Mouse (Mus musculus): ENCODE measurements around the gene Ankrd13a. TPM values are rescaled to one million over a fixed set of nuclear protein-coding genes. Genes with fewer than 3 reads are reported as not detected.

Gene Ankrd13a
- total RNA-seq, 2 experiments from 2014 or later, result 41.1 to 43.1 TPM

DNA sequence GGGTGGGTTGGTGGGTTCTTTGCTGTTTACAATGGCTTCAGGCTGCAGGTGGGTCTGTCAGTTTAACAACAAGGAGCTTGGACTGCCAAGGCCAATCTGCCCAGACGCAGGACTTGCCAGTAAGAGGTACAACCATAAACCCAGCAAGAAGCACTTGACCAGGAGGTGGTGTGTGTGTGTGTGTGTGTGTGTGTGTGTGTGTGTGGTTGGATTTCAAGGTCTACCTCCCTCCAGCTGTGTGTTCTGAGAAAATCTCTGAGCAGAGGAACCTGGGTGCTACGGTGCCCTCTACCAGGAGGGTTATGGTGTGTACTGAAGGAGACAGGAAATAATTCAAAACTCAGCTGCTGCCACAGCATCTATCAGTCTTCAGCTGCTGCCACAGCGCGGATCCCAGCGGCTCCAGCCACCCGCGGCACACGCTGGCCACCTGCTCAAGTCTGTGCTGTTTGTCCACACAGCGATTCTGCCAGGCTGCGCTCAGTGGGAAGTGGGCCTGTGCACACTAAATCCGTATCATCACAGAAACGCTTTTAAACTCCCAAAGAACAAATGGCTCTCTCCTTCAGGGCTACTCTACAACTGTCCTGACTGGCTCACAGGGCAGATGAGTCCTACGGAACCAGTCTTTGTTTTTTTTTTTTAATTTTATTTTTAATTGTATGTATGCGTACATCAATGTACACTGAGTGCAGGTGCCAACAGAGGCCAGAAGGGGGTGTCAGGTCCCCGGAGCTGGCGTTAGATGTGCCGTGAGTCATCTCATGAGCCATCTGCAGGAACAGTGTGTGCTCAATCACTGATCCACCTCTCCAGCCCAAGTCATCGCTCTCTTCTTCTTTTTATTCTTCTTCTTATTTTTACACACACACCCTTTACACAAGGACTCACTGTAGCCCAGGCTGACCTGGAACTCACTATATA is 9.4 kb upstream of the Ankrd13a start:
- no peak for DNase-seq (ENCODE audit: extremely low spot score in 1 of 2, low spot score in 1 of 2)

DNA sequence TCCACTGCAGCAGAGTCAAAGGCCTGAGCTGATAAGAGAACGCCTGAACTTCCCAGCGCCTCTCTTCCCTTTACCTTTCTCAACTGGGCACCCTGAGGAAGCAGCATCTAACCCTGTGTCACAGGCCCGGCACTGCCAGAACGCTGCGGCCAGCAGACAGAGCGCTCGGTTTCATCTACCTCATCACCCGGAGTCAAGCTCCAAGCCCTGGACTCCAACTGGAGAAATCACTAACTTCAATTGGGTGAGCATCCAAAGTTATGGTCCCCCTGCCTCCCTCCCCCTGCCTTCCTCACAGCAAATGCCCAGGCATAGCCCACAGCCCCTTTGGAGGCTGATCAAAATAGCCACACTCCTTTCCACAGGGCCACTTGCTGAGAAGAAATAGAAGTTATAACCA is 7.8 kb upstream of the Ankrd13a start:
- DNase-seq (ENCODE audit: extremely low spot score in 1 of 2, low spot score in 1 of 2), result no peak

DNA sequence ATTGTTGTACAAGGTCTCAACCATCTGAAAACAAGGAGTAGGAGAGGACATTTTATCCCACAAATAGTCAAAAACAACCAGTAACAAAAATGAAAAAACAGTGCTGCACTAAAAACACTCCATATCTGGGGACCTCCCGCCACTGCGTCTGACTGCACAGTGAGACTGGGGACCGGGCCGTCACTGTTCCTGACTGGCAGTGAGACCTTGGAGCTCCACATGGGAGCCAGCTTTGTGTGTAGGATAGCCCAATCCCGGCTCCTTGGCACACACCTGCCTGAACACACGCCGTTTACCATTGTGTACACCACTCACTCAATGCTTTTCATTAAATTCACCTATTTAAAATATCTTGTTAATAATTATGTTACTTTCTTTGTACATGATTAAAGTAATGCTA is 7.3 kb upstream of the Ankrd13a start:
- no peak for DNase-seq (ENCODE audit: extremely low spot score in 1 of 2, low spot score in 1 of 2)

DNA sequence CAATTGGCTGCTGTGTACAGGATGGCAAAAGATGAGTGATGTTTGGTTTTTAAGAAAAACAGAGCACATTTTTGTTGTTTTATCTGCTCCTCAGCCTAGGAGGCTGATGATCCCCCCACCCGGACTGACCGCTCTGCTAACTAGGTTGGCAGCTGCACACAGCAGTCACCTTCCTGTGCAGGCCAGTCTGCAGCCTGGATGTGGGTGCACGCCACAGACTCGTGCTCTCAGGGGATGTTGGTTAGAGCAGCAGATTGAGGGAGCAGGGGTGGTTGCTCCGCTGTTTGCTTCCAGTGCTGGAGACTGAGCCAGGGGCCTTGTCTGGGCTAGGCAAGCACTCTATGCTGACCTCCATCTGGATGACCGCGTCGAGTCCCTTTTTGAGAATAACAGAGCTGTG is 4.7 kb upstream of the Ankrd13a start:
- no peak for DNase-seq (ENCODE audit: extremely low spot score in 1 of 2, low spot score in 1 of 2)

DNA sequence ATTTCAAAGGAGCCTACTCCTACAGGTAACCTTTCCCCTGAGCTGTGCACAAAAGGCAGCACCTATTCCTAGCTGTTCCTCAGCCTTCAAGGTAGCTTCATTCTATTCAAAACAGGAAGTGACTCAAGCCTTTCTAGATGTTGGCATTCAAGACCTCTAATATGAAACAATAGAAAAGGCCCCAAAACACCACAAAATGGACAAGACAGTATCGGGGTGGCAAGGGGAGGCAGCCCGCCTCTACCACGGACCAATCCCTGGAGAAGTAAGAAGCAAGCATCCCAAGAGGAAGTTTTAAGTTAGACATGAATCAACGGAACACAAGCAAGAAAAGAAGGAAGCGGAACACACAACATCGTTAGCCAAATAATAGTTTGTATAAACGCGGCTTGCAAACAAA is 2.7 kb upstream of the Ankrd13a start:
- DNase-seq (ENCODE audit: extremely low spot score in 1 of 2, low spot score in 1 of 2), result no peak

DNA sequence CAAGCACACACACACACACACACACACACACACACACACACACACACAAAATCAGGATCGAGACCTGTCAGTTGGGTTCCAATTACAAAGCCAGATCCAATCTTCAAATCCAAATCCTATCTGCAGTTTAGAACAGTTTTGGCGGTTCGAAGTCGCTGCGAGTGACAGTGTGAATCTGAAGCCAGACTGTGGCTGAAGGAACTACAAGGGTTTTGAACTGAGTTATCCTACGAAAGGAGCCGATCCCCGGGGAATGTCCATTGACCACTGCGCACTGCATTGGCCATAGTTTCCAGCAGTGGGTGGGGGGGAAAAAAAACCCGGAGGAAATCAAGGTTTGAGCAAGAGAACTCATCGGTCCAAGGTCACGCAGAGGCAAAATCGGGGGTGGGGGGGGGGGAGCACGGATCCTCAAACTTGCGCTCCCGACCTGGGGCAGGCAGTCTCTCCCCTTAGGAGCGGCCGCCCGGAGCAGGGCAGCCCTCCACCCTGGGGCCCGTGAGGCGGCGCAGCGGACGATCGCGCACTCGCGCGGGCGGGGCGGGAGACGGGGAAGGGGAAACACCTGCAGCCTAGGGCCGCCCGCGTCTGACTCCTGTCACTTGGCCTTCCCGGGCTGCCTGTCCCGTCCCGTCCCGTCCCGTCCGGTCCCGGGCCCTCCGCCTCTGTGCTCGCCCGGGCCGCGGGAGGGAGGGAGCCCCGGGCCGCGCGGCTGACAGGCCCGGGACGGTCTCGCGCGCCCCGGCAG is 1.8 kb upstream of the Ankrd13a start:
- DNase-seq (ENCODE audit: extremely low spot score in 1 of 2, low spot score in 1 of 2), result no peak

DNA sequence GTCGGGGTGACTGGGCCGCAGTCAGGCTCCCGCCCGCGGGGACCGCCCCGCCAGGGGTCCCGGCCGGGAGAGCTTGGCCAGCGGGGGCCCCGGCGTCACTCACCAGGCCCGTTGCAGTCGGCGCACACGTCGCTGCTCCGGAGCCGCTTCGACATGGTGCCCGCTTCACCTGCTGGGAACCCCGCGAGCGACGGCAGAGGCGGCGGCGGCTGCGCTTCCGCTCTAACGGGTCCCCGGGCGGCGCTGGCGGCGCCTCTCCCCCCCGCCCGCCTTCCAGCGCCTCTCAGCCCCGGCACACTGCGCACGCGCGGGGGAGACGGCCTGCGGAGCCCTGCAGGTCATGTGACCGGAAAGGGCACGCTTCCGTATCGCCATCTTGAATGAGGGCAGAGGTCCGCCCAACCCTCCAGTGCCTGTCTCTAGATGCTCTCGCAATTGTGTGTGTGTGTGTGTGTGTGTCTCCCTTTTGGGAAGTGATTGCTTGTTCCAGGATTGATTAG is 1.2 kb upstream of the Ankrd13a start:
- peak; percentile 92 to 94 for DNase-seq (ENCODE audit: extremely low spot score in 1 of 2, low spot score in 1 of 2)

DNA sequence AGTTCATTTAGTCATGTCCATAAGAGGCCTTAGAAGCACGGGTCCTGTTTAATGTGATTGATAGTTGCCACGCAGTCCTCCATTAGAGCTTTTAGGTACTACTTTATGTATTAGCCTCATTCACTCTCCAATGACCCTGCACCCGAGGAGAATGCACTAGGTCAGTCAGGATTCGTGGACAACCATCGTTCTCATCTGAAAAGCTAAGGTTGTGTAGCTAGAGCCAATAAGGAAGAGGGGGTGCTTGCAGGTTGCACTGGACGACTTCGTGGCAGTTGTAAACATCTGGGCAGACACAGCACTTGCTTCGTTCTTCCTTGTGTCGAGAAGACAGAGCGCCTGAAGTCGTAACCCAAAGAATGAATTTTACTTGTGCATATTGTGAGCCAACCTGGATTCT is 697 bp upstream of the Ankrd13a start:
- DNase-seq (ENCODE audit: extremely low spot score in 1 of 2, low spot score in 1 of 2), result no peak

DNA sequence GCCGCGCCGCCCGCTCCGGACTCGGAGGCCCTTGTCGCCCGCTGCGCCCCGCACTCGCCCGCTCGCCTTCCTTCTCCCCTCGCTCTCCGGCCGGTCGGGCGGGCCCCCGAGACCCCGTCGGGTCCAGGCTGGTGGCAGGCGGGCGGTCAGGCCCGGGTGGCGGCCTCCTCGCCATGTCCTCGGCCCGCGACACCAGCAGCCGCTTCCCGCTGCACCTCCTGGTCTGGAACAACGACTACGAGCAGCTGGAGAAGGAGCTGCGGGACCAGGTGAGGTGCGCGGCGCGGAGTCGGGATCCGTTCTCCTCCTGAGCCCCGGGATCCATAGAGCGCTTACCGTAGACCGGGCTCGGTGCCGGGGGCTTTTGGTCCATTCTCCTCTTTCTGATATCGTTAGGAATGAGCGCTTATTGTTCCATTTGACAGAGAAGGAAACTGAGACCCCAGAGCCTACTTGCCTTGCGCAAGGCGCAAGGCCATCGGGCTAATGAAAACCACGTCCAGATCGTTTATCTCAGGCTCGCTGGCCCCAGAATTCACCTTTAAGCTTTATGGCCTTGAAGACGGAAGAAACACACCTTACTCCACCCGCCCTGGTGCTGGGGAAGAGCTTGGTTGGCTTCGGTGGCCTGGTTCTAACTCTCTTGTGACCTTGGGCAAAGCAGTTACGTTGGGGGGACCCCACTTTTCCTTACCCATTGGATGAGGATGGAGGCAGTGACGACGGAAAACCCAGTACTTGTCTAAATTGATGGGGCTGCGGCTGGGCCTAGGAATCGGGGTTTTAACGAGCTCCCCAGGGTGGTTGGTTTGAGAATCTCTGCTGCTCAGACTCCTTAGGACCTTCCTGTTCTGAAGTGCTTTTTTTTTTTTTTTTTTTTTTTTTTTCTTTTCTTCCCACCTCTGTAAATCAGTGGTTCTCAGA is 841 bp downstream of the Ankrd13a start, which contains the start of gene Git2:
Gene Git2 (minus strand): TSS at position 462 of the 924 bp plus-strand sequence.
- DNase-seq (ENCODE audit: extremely low spot score in 1 of 2, low spot score in 1 of 2), result no peak

DNA sequence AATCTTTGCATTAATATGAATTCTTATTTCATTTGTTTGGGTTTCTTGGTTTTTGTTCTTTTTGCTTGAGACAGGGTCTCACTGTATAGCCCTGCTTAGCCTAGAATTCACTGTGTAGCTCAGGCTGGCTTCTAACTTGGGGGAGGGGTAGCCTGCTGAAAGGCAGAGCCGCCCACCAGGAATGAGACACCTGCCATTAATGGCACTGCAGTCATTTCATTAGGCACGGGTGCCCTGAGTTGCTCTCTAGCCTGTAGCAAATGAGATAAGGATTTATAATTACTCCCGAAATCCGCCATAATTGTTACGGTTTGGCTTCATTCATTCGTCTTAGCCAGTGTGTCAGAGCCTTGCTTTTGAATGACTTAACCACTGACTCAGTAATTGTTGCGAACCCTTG is 1.7 kb downstream of the Ankrd13a start:
- DNase-seq (ENCODE audit: extremely low spot score in 1 of 2, low spot score in 1 of 2), result no peak

DNA sequence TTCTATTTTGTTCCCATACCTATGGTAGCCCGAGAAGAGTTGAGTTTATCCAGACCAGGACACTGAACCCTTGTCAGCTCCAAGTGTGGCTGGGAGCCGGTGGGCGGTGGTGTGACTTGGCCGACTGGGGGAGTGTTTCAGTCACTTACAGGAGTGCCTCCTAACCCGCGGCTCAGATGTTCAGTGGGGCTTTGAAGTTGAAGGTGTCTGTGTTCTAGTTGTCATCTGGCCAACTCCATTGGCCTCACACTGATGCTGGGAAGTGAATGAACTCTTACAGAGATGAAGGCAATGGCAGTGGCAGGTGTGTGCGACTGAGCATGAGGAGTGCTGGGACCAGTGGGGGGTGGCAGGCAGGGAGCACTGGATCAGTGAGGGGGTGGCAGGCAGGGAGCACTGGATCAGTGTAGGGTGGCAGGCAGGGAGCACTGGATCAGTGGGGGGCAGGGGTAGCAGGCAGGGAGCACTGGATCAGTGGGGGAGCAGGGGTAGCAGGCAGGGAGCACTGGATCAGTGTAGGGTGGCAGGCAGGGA is 5.5 kb downstream of the Ankrd13a start:
- DNase-seq (ENCODE audit: extremely low spot score in 1 of 2, low spot score in 1 of 2), result no peak

DNA sequence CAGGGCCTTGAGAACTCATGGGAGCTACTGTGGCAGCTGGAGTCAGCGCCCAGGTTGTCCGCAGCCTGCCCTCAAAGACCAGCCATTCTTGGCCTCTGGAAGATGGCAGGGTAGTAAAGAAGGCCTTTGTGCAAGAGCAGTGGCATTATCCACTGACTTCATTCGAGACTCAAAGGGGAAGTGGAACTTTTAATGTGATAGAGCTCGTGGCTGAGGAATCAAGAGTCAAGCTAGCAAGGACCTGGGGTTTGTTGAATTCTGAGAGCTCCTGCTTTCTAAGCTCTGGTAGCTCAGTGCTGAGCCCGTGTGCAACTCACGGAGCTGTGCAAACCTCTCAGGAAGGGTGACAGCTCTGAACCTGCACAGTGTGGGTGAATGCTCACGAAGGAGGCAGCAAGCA is 6.4 kb downstream of the Ankrd13a start:
- DNase-seq (ENCODE audit: extremely low spot score in 1 of 2, low spot score in 1 of 2), result no peak

DNA sequence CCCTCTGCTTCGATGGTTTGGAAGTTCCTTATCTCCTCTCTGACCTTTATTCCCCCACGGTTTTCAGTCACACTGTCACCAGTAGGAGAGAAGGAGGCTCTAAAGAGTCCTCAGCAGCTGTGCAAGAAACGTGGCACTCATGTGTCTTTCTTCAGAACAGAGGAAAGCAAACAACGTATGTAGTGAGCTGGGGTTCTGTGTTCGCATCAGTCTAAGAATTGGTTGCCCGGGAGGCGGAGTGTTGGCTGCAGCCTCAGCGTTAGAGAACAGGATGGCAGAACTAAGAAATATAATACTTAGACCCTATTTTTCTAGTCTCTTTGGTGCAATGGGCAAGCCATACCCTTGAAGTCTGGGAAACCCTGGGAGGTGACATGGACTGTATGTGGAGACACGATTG is 8.5 kb downstream of the Ankrd13a start:
- DNase-seq (ENCODE audit: extremely low spot score in 1 of 2, low spot score in 1 of 2), result no peak

DNA sequence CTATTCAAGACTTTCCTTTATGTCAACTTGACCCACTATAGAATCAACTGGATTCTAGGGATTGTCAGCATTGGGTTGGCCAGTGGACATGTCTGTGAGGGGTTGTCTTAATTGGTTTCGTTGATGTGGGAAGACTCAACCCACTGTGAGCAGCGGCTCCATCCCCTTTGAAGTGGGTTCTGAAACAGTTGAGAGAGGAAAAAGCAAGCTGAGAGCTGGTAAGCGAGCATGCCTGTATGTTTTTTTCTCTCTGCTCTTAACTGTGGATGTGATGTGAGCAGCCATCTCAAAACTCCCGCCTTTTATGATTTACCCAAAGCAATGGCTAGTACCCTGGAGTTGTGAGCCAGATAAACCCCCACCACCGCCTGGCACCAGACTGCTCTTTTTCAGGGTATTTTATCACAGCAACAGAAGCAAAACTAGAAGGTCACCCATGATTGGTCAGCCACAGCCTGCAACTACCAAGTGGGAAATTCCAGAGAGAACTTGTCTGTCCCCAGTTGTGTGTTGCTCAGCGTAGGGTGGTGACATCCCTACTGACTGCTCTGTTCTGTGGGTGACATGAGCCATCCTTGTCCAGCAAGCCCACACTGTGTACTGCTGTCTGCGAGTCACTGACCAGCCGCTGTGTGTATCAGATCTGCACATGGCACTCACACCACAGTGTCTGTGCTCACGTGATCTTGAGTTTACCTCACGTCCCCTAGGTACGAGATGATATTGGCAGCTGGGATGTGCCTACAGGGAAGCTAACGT is 9.1 kb downstream of the Ankrd13a start:
- no peak for DNase-seq (ENCODE audit: extremely low spot score in 1 of 2, low spot score in 1 of 2)

DNA sequence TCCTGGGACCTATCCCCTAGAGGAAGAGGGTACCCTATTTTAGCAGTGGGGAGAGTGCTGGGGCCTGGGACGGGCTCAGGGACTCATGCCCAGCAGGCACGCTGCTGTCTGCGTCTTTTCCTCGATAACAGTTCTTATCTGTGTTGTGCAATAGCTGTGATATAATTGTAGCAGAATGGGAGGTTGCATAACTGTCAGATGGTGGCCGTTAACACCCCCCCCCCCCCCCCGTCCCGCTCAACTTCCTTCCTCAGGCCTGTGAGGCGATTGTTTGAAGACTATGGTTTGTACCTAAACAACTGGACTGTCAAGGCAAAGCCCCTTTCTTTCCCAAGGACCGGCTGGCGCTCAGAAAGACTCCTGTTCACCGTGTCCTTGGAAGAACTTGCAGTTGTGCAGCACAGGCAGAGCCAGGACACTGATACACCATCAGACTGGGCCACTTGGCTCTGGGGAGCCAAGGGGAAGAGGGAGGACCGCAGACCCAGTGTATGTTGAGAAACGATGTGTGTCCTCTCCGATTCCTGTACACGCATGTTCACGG is 10.2 kb downstream of the Ankrd13a start:
- no peak for DNase-seq (ENCODE audit: extremely low spot score in 1 of 2, low spot score in 1 of 2)

DNA sequence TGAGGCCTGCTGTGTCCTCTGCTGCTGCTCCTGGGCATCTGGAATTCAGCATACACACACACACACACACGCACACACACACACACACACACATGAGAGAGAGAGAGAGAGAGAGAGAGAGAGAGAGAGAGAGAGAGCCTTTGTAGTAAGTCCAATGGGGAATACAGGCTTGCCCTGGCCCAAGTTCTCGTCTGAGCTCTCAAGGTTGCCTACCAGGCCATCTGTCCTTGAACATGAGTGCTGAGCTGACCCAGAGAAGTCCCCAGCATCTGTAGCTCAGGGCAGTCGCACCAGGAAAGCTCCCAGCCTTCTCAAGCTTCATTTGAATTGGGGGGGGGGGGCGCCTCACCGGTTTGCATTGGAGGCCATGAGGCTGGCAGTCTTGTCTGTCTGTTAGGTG is 10.7 kb downstream of the Ankrd13a start:
- DNase-seq (ENCODE audit: extremely low spot score in 1 of 2, low spot score in 1 of 2), result no peak

DNA sequence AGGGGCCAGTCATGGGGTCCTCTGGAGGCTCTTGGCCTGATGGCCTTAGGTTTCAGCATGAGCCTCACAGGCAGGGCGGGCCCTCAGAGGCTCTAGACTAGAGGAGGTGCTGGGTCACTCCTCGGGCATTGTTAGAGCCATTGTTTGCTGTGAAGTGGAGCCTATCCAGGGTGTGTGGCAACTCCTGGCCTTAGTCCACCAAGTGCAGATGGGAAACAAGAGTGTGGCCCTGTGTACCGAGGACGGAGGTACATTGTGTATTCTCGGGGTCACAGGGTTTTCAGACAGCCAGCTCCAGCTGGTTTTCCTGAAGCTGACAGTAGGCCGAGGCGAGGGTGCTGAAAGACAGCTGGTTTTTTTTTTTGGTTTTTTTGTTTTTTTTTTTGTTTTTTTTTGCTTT is 18.8 kb downstream of the Ankrd13a start:
- DNase-seq (ENCODE audit: extremely low spot score in 1 of 2, low spot score in 1 of 2), result no peak

DNA sequence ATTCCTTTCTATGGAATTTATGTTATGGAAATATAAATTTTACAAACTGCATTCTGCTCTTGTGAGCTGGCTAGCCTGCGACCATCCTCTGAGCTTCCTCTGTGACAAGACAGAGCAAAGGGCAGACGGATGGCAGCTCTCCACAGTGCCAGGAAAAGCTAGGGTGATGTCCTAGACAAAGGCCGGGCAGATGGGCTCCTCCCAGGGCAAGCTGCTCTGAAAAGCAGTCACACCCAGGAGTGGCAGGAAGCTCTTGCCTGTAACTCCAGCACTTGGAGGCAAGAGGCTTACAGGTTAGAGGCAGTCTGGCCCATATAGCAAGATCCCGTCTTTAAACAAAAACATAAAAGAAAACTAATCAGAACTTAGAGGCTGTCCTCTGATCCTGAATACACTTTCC is 20.1 kb downstream of the Ankrd13a start:
- DNase-seq (ENCODE audit: extremely low spot score in 1 of 2, low spot score in 1 of 2), result no peak

DNA sequence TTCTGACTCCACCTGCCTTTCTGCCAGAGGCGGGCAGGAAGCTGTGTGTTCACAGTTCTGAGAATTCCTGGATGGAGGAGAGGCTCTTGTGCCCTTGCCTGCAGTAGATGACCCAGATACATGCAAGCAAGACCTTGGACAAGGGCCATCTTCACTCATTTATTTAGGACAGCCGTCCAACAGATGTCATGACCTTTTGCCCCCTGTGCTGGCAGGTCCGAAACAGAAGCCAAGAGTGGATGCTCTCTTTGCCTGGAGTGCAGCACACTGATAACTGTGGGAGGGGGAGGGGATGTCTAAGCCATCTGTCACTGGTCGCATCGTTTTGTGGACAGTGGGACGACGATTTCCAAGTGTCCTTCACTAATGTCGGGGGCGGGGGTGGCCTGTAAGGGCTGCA is 20.8 kb downstream of the Ankrd13a start:
- no peak for DNase-seq (ENCODE audit: extremely low spot score in 1 of 2, low spot score in 1 of 2)
